Mouse (Mus musculus) heart, embryonic 10.5 days (tissue): ENCODE data around the gene Rpl38. TPM values are rescaled to one million over a fixed set of nuclear protein-coding genes. Genes with fewer than 3 reads are reported as not detected.
A peak's percentile ranks its signal among the peaks of the same experiment; 100 is the strongest.
"Not testable (repeated sequence)": the region's sequence is repeated elsewhere in the genome, so short reads cannot be mapped to it uniquely, and the experiment has no call there.

ENCODE experiments used
- DNase-seq: peaks from one replicate; pipeline ENCODE4 v3.0.0-alpha.2; 2017; ENCODE audit warnings: low spot score
- H3K27ac ChIP-seq: fragments of 300-500 bp; sonication (generic); 2 replicates; pipeline ENCODE4 v1.5.1; 2016; ENCODE audit warnings: mild to moderate bottlenecking
- H3K27me3 ChIP-seq: fragments of 300-500 bp; sonication (generic); 2 replicates; pipeline ENCODE4 v1.6.1; 2016; ENCODE audit warnings: mild to moderate bottlenecking; ENCODE audit not compliant: poor library complexity, insufficient read depth, severe bottlenecking
- H3K36me3 ChIP-seq: fragments of 300-500 bp; sonication (generic); 2 replicates; pipeline ENCODE4 v1.6.1; 2016; ENCODE audit warnings: mild to moderate bottlenecking, moderate library complexity
- H3K4me1 ChIP-seq: fragments of 300-500 bp; sonication (generic); 2 replicates; pipeline ENCODE4 v1.6.1; 2016; ENCODE audit warnings: mild to moderate bottlenecking
- H3K4me3 ChIP-seq: fragments of 300-500 bp; sonication (generic); 2 replicates; pipeline ENCODE4 v1.5.1; 2016; ENCODE audit warnings: mild to moderate bottlenecking, moderate library complexity
- H3K9me3 ChIP-seq: fragments of 300-500 bp; sonication (generic); 2 replicates; pipeline ENCODE4 v1.6.1; 2016; ENCODE audit warnings: mild to moderate bottlenecking, moderate library complexity
- WGBS: fragments of 180-500 bp; shearing (Covaris S2); methylation state at CpG from one replicate; pipeline ENCODE4 v1.1.7; 2016; 5-methylcytosine and 5-hydroxymethylcytosine counted together
- polyA plus RNA-seq: library from polyadenylated mRNA; unstranded; fragments of >200 nt; fragmentation: Nextera tagmentation; extraction: Ambion mirVana; gene quantifications from 2 replicates; pipeline ENCODE4 v1.2.1, GENCODE M21; 2016

Rpl38 gene
- polyA plus RNA-seq, 1 experiment from 2014 or later = 902 TPM

GRCm38 (mm10) chr11:114664164-114664563 lies 4.2 kb upstream of the Rpl38 start:
- Histone ChIP-seq H3K27me3 (peaks cover 27% of the 10 kb centered on the region), H3K36me3 (no peaks in the 10 kb centered on the region), H3K27ac (no peak overlapping the region), H3K4me3 (no peak overlapping the region), H3K9me3 (no peaks in the 10 kb centered on the region), H3K4me1 (no peaks in the 10 kb centered on the region)
- no peak for DNase-seq
- 77% methylated on average over 7 of the region's 7 CpGs for WGBS

GRCm38 (mm10) chr11:114665463-114665862 lies 2.9 kb upstream of the Rpl38 start:
- DNase-seq = no peak
- WGBS = 44% methylated on average over 2 of the region's 2 CpGs

GRCm38 (mm10) chr11:114666786-114667185 lies 1.5 kb upstream of the Rpl38 start:
- Histone ChIP-seq H3K27ac (no peak overlapping the region), H3K36me3 (peaks cover 18% of the 10 kb centered on the region), H3K9me3 (no peaks in the 10 kb centered on the region), H3K27me3 (peaks cover 27% of the 10 kb centered on the region), H3K4me1 (peaks cover 17% of the 10 kb centered on the region), H3K4me3 (no peak overlapping the region)
- WGBS = 6% methylated on average over 13 of the region's 13 CpGs
- DNase-seq = no peak

More at GRCm38 (mm10) chr11:114665463-114665862, 2.9 kb upstream of the Rpl38 start:
- Histone ChIP-seq H3K4me1 (peaks cover 10% of the 10 kb centered on the region), H3K36me3 (peaks cover 5% of the 10 kb centered on the region), H3K9me3 (no peaks in the 10 kb centered on the region), H3K4me3 (no peak overlapping the region), H3K27ac (no peak overlapping the region), H3K27me3 (peaks cover 27% of the 10 kb centered on the region)

GRCm38 (mm10) chr11:114667236-114667931 lies 940 bp upstream of the Rpl38 start:
- peaks cover 24% of the 10 kb centered on the region for H3K27me3 ChIP-seq
- no peak overlapping the region for H3K27ac ChIP-seq
- H3K4me3 ChIP-seq = no peak overlapping the region
- no peaks in the 10 kb centered on the region for H3K9me3 ChIP-seq
- 29% methylated on average over 17 of the region's 18 CpGs for WGBS
- H3K36me3 ChIP-seq = peaks cover 24% of the 10 kb centered on the region
- no peak for DNase-seq
- H3K4me1 ChIP-seq = peaks cover 17% of the 10 kb centered on the region

- H3K4me3 ChIP-seq, H3K9me3 ChIP-seq, DNase-seq, H3K27ac ChIP-seq: not testable (repeated sequence)
- 19% methylated on average over 11 of the region's 11 CpGs for WGBS
- Histone ChIP-seq H3K4me1 (peaks cover 17% of the 10 kb centered on the region), H3K36me3 (peaks cover 29% of the 10 kb centered on the region), H3K27me3 (peaks cover 23% of the 10 kb centered on the region)
These were observed 415 bp upstream of the Rpl38 start for GRCm38 (mm10) chr11:114667932-114668285.

GRCm38 (mm10) chr11:114668741-114669623 lies 658 bp downstream of the Rpl38 start:
- peak overlapping the region; percentile 95 for H3K4me3 ChIP-seq
- H3K4me1 ChIP-seq = peaks cover 17% of the 10 kb centered on the region
- WGBS = under 1% methylated on average over 54 of the region's 60 CpGs

GRCm38 (mm10) chr11:114669651-114670168 lies 1.4 kb downstream of the Rpl38 start:
- no peak for DNase-seq
- Histone ChIP-seq H3K9me3 (no peaks in the 10 kb centered on the region), H3K4me3 (peak overlapping the region; percentile 95), H3K36me3 (peaks cover 43% of the 10 kb centered on the region), H3K27ac (peak overlapping the region; percentile 95), H3K4me1 (peaks cover 17% of the 10 kb centered on the region), H3K27me3 (peaks cover 16% of the 10 kb centered on the region; the same call in 1 of the 2 replicates)
- 18% methylated on average over 12 of the region's 12 CpGs for WGBS

More at GRCm38 (mm10) chr11:114668741-114669623, 658 bp downstream of the Rpl38 start:
- Histone ChIP-seq H3K36me3 (peaks cover 40% of the 10 kb centered on the region), H3K27ac (peak overlapping the region; percentile 95), H3K9me3 (no peaks in the 10 kb centered on the region), H3K27me3 (peaks cover 17% of the 10 kb centered on the region; the same call in 1 of the 2 replicates)
- peak; percentile 93 for DNase-seq

- WGBS = 94% methylated on average over 5 of the region's 5 CpGs
- DNase-seq = no peak
- Histone ChIP-seq H3K27me3 (peaks cover 8% of the 10 kb centered on the region; the same call in 1 of the 2 replicates), H3K4me3 (no peak overlapping the region), H3K27ac (no peak overlapping the region), H3K4me1 (peaks cover 29% of the 10 kb centered on the region), H3K9me3 (no peaks in the 10 kb centered on the region), H3K36me3 (peaks cover 43% of the 10 kb centered on the region)
These were observed 2.8 kb downstream of the Rpl38 start for GRCm38 (mm10) chr11:114671147-114671546.

DNA sequence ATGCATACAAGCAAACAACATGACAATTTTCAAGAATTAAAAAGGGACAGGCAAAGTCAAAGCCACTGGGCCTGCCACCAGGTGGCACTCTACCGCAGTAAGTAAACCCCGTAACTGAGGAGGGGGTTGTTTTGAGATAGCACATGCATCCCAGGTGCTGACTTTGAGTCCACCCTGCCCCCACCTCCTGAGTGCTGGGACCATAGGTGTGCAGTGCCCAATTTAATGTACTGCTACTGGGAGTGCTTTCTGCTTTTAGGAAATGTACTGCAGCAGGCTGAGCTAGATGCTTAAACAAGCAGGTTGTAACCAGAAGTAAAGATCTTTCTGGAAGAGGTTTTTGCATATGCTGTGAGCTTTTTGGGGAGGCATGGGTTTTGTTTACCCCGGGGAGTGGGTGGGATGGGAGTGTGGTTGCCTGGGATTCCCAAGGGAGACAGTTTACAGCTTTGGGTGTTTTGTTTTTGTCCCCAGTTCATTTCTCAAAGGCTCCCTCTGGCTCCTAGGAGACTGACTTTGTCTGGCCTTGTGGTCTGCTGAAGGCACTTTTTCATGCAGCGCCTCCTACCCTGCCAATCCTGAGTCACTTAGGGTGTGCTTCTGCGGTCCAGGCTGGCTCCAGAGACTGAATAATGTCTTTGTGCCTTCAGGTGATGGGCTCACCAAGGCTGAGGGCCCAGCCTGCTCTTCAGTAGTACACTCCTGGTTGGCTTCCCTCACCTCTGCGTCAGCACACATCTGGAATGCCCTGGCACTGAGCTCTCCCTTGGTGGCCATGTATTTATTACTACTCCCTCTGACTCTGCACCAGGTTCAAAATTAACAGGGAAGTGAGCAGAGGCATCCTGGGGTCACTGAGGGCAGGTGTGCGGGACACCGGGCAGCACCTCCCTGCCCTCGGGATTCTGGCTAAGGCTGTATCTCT lies 4.7 kb downstream of the Rpl38 start:
- Histone ChIP-seq H3K27ac (0 out of 2 replicates have a peak overlapping the region, but pooled peaks have one; percentile 8), H3K27me3 (peaks cover 13% of the 10 kb centered on the region), H3K36me3 (peaks cover 43% of the 10 kb centered on the region), H3K4me1 (peaks cover 40% of the 10 kb centered on the region), H3K9me3 (no peaks in the 10 kb centered on the region), H3K4me3 (0 out of 2 replicates have a peak overlapping the region, but pooled peaks have one; percentile 5)
- no peak for DNase-seq
- WGBS = 66% methylated on average over 9 of the region's 9 CpGs

GRCm38 (mm10) chr11:114673719-114674050 lies 5.4 kb downstream of the Rpl38 start:
- peaks cover 40% of the 10 kb centered on the region for H3K4me1 ChIP-seq

GRCm38 (mm10) chr11:114674180-114674579 lies 5.9 kb downstream of the Rpl38 start:
- peaks cover 43% of the 10 kb centered on the region for H3K4me1 ChIP-seq

More at GRCm38 (mm10) chr11:114673719-114674050, 5.4 kb downstream of the Rpl38 start:
- 76% methylated on average over 2 of the region's 2 CpGs for WGBS
- no peak for DNase-seq
- 0 out of 2 replicates have a peak overlapping the region, but pooled peaks have one; percentile 29 for H3K27ac ChIP-seq
- peaks cover 13% of the 10 kb centered on the region for H3K27me3 ChIP-seq
- no peaks in the 10 kb centered on the region for H3K9me3 ChIP-seq
- peaks cover 43% of the 10 kb centered on the region for H3K36me3 ChIP-seq
- H3K4me3 ChIP-seq = no peak overlapping the region

DNA sequence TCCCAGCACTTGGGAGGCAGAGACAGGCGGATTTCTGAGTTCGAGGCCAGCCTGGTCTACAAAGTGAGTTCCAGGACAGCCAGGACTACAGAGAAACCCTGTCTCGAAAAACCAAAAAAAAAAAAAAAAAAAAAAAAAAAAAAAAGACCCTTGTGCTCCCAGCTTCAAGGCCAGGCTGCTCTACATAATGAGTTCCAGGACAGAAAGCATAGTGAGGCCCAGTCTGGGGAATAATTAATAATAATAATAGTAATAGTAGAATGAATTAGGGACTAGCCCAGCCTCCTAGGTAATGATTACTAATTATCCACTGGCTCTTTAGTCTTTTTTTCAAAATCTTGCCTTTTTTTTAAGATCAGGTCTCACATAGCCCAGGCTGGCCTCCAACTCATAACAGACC lies 6.5 kb downstream of the Rpl38 start:
- DNase-seq, H3K27ac ChIP-seq, H3K9me3 ChIP-seq: not testable (repeated sequence)
- Histone ChIP-seq H3K27me3 (peaks cover 13% of the 10 kb centered on the region), H3K4me3 (peak overlapping the region; percentile 77; the same call in 1 of the 2 replicates), H3K4me1 (peaks cover 46% of the 10 kb centered on the region), H3K36me3 (peaks cover 43% of the 10 kb centered on the region)
- WGBS = 92% methylated on average over 2 of the region's 3 CpGs

More at GRCm38 (mm10) chr11:114674180-114674579, 5.9 kb downstream of the Rpl38 start:
- peaks cover 43% of the 10 kb centered on the region for H3K36me3 ChIP-seq
- no peaks in the 10 kb centered on the region for H3K9me3 ChIP-seq
- WGBS = 48% methylated on average over 8 of the region's 8 CpGs
- no peak for DNase-seq
- no peak overlapping the region for H3K4me3 ChIP-seq
- 0 out of 2 replicates have a peak overlapping the region, but pooled peaks have one; percentile 29 for H3K27ac ChIP-seq
- H3K27me3 ChIP-seq = peaks cover 13% of the 10 kb centered on the region
